19 mouse cellular contexts compared by ENCODE assay signal in the genomic region with DNA sequence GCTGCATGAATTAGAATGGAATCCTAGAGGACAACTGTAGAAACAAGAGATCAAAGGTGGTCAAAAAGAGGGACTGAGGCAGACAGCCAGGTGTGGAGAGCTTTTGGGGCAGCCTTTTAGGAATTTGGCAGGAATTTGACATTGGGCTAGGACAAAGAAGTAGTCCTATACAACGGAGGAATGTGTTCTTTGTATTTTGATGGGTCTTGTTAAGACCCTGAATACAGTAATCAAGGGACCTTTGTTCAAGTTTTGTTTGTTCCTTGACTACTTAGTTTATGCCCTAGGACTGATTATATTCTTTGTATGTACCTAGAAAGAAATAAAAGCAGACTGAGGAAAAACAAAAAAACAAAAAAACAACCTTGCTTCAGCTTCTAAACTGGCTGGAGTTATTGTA. TPM values are rescaled to one million over a fixed set of nuclear protein-coding genes. Genes with fewer than 3 reads are reported as not detected.
"Had no signal": no experiment of that assay in that cellular context is flagged by ENCODE, and none has a peak within 500 bp of the region (broad histone marks: within the 10 kb centered on the region; RNA-seq: fewer than 3 reads in every experiment).

No protein-coding gene starts in this region.

- H3K9me3 ChIP-seq: lung, embryonic 15.5 days; megakaryocyte, embryonic 14.5 days; midbrain, embryonic 13.5 days; neural tube, embryonic 12.5 days; stomach, embryonic 15.5 days had no signal

- H3K9ac ChIP-seq: liver, postnatal 0 days; lung, embryonic 15.5 days; midbrain, embryonic 13.5 days; neural tube, embryonic 12.5 days; stomach, embryonic 15.5 days had no signal

- H3K36me3 ChIP-seq: midbrain, embryonic 13.5 days; neural tube, embryonic 12.5 days; stomach, embryonic 15.5 days had no signal

- H3K4me1 ChIP-seq: lung, embryonic 15.5 days; midbrain, embryonic 13.5 days; neural tube, embryonic 12.5 days; stomach, embryonic 15.5 days had no signal

- H3K27me3 ChIP-seq: lung, embryonic 15.5 days; megakaryocyte, embryonic 14.5 days; midbrain, embryonic 13.5 days; neural tube, embryonic 12.5 days; stomach, embryonic 15.5 days had no signal

- DNase-seq: liver, postnatal 0 days; lung, adult 2 months; lung, postnatal 14 days; lung, postnatal 36 days; right cerebral cortex, postnatal 14 days; thymus, adult 2 months; thymus, postnatal 25 days; thymus, postnatal 4 days had no signal

- ATAC-seq: liver, postnatal 0 days; lung, postnatal 0 days; midbrain, embryonic 13.5 days; midbrain, embryonic 16.5 days had no signal

- H3K27ac ChIP-seq: lung, embryonic 15.5 days; macrophage; midbrain, embryonic 13.5 days; neural tube, embryonic 12.5 days; stomach, embryonic 15.5 days; stomach, postnatal 0 days had no signal

- H3K4me3 ChIP-seq: lung, embryonic 15.5 days; megakaryocyte, embryonic 14.5 days; midbrain, embryonic 13.5 days; myocyte; neural tube, embryonic 12.5 days; stomach, embryonic 15.5 days had no signal

- H3K4me2 ChIP-seq: lung, embryonic 15.5 days; midbrain, embryonic 11.5 days; midbrain, embryonic 13.5 days; neural tube, embryonic 12.5 days; stomach, embryonic 15.5 days had no signal

RNA-seq across cellular contexts. Expression of gene Ism2, which starts 18.4 kb away (rescaled TPM):
- polyA plus RNA-seq: macrophage had no signal
